Mouse (Mus musculus) CH12.LX (cell line): ENCODE measurements at regions not wholly inside any gene's neighbourhood (a gene's known extent, or its start where the extent isn't known, plus 50 kb on each side); places are given as distances from the start of the nearest gene placed in this dataset.

Experiments
- DNase-seq: peaks from one replicate; pipeline ENCODE4 v3.0.0-alpha.2; 2013; ENCODE audit errors: extremely low read depth
- H3K27ac ChIP-seq: 2 replicates; pipeline ENCODE4 v1.5.1; 2012; ENCODE audit warnings: low read depth, mild to moderate bottlenecking, control low read depth, moderate library complexity; ENCODE audit not compliant: insufficient read depth
- H3K27me3 ChIP-seq: replicated peaks from 2 replicates; pipeline ENCODE3; 2012; ENCODE audit warnings: inconsistent platforms
- H3K36me3 ChIP-seq, 2 experiments: replicated peaks in 1 of 2; 2 replicates each; pipeline versions ENCODE3 to v1.6.1; 2012; ENCODE audit warnings: inconsistent platforms in 1 of 2, low read length in 1 of 2, mild to moderate bottlenecking in 1 of 2, mixed read lengths in 1 of 2, moderate library complexity in 1 of 2; ENCODE audit not compliant: control insufficient read depth in 1 of 2, insufficient read depth in 1 of 2
- H3K4me1 ChIP-seq, 2 experiments: 2 replicates each; pipeline ENCODE4 v1.6.1; 2012; ENCODE audit warnings: inconsistent platforms in 1 of 2, moderate library complexity in 1 of 2; ENCODE audit not compliant: insufficient read depth in 2 of 2, control insufficient read depth in 1 of 2
- H3K4me2 ChIP-seq: 2 replicates; pipeline ENCODE4 v1.6.1; 2012; ENCODE audit warnings: low read depth, mild to moderate bottlenecking, control low read depth; ENCODE audit not compliant: poor library complexity, insufficient read depth, severe bottlenecking
- H3K4me3 ChIP-seq, 3 experiments: fragments of 150-350 bp in 1 of 3; sonication (generic) in 1 of 3; replicated peaks in 1 of 3; 2 replicates each; pipeline versions ENCODE3 to v1.5.1; 2011 to 2012; ENCODE audit warnings: low read depth in 2 of 3, low read length in 2 of 3, mild to moderate bottlenecking in 2 of 3, moderate library complexity in 2 of 3, control low read depth in 1 of 3, improper control_type of control experiment in 1 of 3, inconsistent platforms in 1 of 3, mixed read lengths in 1 of 3; ENCODE audit not compliant: poor library complexity in 1 of 3
- H3K79me2 ChIP-seq: replicated peaks from 2 replicates; pipeline ENCODE4 v1.6.1; 2012; ENCODE audit warnings: mild to moderate bottlenecking, moderate library complexity; ENCODE audit not compliant: control insufficient read depth, poor library complexity, insufficient read depth, severe bottlenecking; ENCODE audit errors: extremely low read depth
- H3K9ac ChIP-seq: 2 replicates; pipeline ENCODE4 v1.6.1; 2012; ENCODE audit warnings: low read depth, mild to moderate bottlenecking, control low read depth, moderate library complexity; ENCODE audit not compliant: insufficient read depth
- H3K9me3 ChIP-seq: replicated peaks from 2 replicates; pipeline ENCODE3; 2012; ENCODE audit warnings: low read length, inconsistent platforms, mixed read lengths
- BHLHE40 ChIP-seq: IDR thresholded peaks from 2 replicates; pipeline ENCODE4 v1.6.1; 2011; ENCODE audit warnings: mild to moderate bottlenecking, low read depth, low read length, improper control_type of control experiment
- CHD1 ChIP-seq: IDR thresholded peaks from 2 replicates; pipeline ENCODE4 v1.6.1; 2012; ENCODE audit warnings: low read depth, low read length, improper control_type of control experiment, inconsistent platforms
- CHD2 ChIP-seq: IDR thresholded peaks from 2 replicates; pipeline ENCODE4 v1.6.1; 2011; ENCODE audit warnings: low read length, improper control_type of control experiment
- CTCF ChIP-seq, 2 experiments: IDR thresholded peaks in 1 of 2; conservative IDR thresholded peaks in 1 of 2; 2 replicates each; pipeline ENCODE4 v1.5.1; 2011 to 2012; ENCODE audit warnings: low read depth in 2 of 2, low read length in 2 of 2, improper control_type of control experiment in 1 of 2, inconsistent platforms in 1 of 2, mild to moderate bottlenecking in 1 of 2, moderate library complexity in 1 of 2
- ELF1 ChIP-seq: IDR thresholded peaks from 2 replicates; pipeline ENCODE4 v1.6.1; 2014; ENCODE audit warnings: low read depth, mild to moderate bottlenecking, inconsistent platforms, low read length, improper control_type of control experiment
- ETS1 ChIP-seq: conservative IDR thresholded peaks from 2 replicates; pipeline ENCODE4 v1.6.1; 2012; ENCODE audit warnings: low read depth, mild to moderate bottlenecking, inconsistent platforms, low read length, improper control_type of control experiment, moderate library complexity
- GABPA ChIP-seq: IDR thresholded peaks from 2 replicates; pipeline ENCODE4 v1.6.1; 2012; ENCODE audit warnings: low read depth, low read length, improper control_type of control experiment, inconsistent platforms; ENCODE audit not compliant: insufficient replicate concordance
- HCFC1 ChIP-seq: IDR thresholded peaks from 2 replicates; pipeline ENCODE4 v1.6.1; 2012; ENCODE audit warnings: low read depth, mild to moderate bottlenecking, inconsistent platforms, low read length, improper control_type of control experiment
- JUN ChIP-seq: IDR thresholded peaks from 2 replicates; pipeline ENCODE4 v1.6.1; 2011; ENCODE audit warnings: low read depth, mild to moderate bottlenecking, low read length, improper control_type of control experiment, moderate library complexity; ENCODE audit not compliant: insufficient read depth
- MAFK ChIP-seq: IDR thresholded peaks from 2 replicates; pipeline ENCODE4 v1.6.1; 2011; ENCODE audit warnings: low read length, improper control_type of control experiment; ENCODE audit not compliant: insufficient replicate concordance
- MAZ ChIP-seq: IDR thresholded peaks from 2 replicates; pipeline ENCODE4 v1.6.1; 2012; ENCODE audit warnings: low read depth, mild to moderate bottlenecking, inconsistent platforms, low read length, improper control_type of control experiment, moderate library complexity
- MEF2A ChIP-seq: IDR thresholded peaks from 2 replicates; pipeline ENCODE4 v1.6.1; 2014; ENCODE audit warnings: low read depth, mild to moderate bottlenecking, inconsistent platforms, low read length, improper control_type of control experiment, borderline replicate concordance
- NELFE ChIP-seq: IDR thresholded peaks from 2 replicates; pipeline ENCODE4 v1.6.1; 2011; ENCODE audit warnings: low read depth, low read length, improper control_type of control experiment
- PAX5 ChIP-seq: IDR thresholded peaks from 2 replicates; pipeline ENCODE4 v1.6.1; 2012; ENCODE audit warnings: low read length, inconsistent platforms, mixed read lengths
- POLR2A ChIP-seq: IDR thresholded peaks from 2 replicates; pipeline ENCODE4 v1.6.1; 2011; ENCODE audit warnings: low read depth, mild to moderate bottlenecking, improper control_type of control experiment, low read length
- POLR2AphosphoS2 ChIP-seq: IDR thresholded peaks from 2 replicates; pipeline ENCODE4 v1.6.1; 2011; ENCODE audit warnings: low read depth, low read length, improper control_type of control experiment
- RAD21 ChIP-seq: IDR thresholded peaks from 2 replicates; pipeline ENCODE4 v1.6.1; 2011; ENCODE audit warnings: low read depth, mild to moderate bottlenecking, low read length, improper control_type of control experiment, moderate library complexity
- RCOR1 ChIP-seq: conservative IDR thresholded peaks from 2 replicates; pipeline ENCODE4 v1.6.1; 2012; ENCODE audit warnings: low read depth, mild to moderate bottlenecking, inconsistent platforms, low read length, improper control_type of control experiment
- TBP ChIP-seq: conservative IDR thresholded peaks from 2 replicates; pipeline ENCODE4 v1.6.1; 2011; ENCODE audit warnings: low read depth, low read length, improper control_type of control experiment
- UBTF ChIP-seq: IDR thresholded peaks from 2 replicates; pipeline ENCODE4 v1.6.1; 2012; ENCODE audit warnings: low read depth, mild to moderate bottlenecking, inconsistent platforms, low read length, improper control_type of control experiment, moderate library complexity
- ZC3H11A ChIP-seq: IDR thresholded peaks from 2 replicates; pipeline ENCODE4 v1.6.1; 2012; ENCODE audit warnings: low read depth, mild to moderate bottlenecking, inconsistent platforms, low read length, improper control_type of control experiment
- ZNF384 ChIP-seq: IDR thresholded peaks from 2 replicates; pipeline ENCODE4 v1.6.1; 2012; ENCODE audit warnings: low read depth, low read length, improper control_type of control experiment, inconsistent platforms
- dilution Hi-C: fragments of 300-500 bp; cut with MboI; formaldehyde crosslinking; loops from 2 replicates; pipeline ENCODE4 v1.14.3; 2020; ENCODE audit warnings: low sequenced_read_pairs; ENCODE audit not compliant: extremely low pct_unique_long_range_greater_than_20kb, extremely low pct_ligation_motif_present
- in situ Hi-C: fragments of 300-500 bp; cut with MboI; formaldehyde crosslinking; loops from 3 replicates; pipeline ENCODE4 v1.14.3; 2019; ENCODE audit warnings: low sequenced_read_pairs, low pct_ligation_motif_present, low pct_unique_long_range_greater_than_20kb, mixed read lengths

DNA sequence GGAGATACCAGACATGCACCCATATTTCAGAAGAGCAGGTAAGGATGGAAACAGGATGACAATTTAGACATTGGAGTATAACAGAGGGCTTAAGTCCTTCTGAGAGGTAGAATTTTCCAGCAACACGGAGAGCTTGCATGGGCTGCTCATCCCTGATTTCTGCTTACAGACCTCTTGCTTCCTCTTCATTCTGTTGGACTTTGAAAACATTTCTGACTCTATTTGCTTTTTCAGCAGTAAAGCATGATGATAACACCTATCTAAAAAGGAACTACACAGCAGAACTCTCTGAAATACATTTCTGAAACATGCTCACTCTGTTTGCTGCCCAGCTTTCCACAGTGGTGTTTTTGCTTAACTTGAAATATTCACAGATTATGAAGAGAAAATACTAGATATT, 176.6 kb upstream of the Igsf10 start:
- dilution Hi-C loops, result no loop called here
- H3K4me3 ChIP-seq, result no peak overlapping the region
- in situ Hi-C loops, result no loop called here
- no peak overlapping the region for H3K4me2 ChIP-seq
- H3K27ac ChIP-seq, result no peak overlapping the region
- H3K27me3 ChIP-seq, result no peaks in the 10 kb centered on the region
- DNase-seq, result no peak
- no peaks in the 10 kb centered on the region for H3K9me3 ChIP-seq
- H3K4me1 ChIP-seq, result no peaks in the 10 kb centered on the region
- TF ChIP-seq PAX5 (no peak), GABPA (no peak), CTCF (conservative IDR thresholded peaks at IDR 0.05 in 1 of 2, IDR thresholded peaks at IDR 0.05 in 1 of 2; ENCODE audit: low read depth in 2 of 2, low read length in 2 of 2) (no peak), RAD21 (no peak), RCOR1 (no peak), NELFE (no peak), HCFC1 (no peak), POLR2AphosphoS2 (no peak), CHD1 (no peak), UBTF (no peak), CHD2 (no peak), ELF1 (no peak)
- no peaks in the 10 kb centered on the region for H3K79me2 ChIP-seq
- no peak overlapping the region for H3K9ac ChIP-seq
- no peaks in the 10 kb centered on the region for H3K36me3 ChIP-seq

DNA sequence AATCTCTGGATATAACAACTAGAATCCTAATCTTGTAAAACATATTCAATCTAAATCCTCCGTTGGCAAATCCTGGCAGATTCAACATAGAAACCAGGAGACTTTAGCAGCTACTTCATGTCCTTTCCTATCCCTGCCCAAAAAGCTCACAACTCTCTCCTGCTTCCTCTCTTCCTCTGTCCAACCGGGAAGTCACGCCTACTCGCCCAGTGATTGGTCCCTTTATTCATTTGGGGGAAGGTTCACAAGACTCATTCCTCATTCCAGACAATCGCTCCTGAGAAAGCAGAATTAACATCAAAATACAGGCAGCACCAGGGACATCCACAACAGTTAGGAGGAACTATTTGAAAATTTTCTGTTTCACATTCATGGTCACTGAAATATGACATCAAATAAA, 133.9 kb upstream of the Igsf10 start:
- no peak overlapping the region for H3K9ac ChIP-seq
- no peak overlapping the region for H3K4me2 ChIP-seq
- dilution Hi-C loops, result no loop called here
- H3K9me3 ChIP-seq, result no peaks in the 10 kb centered on the region
- TF ChIP-seq CHD2, result no peak
- no peak for TF ChIP-seq NELFE
- no peak for TF ChIP-seq ZNF384
- no peak for TF ChIP-seq MAZ
- no peak for TF ChIP-seq RCOR1
- TF ChIP-seq CTCF (conservative IDR thresholded peaks at IDR 0.05 in 1 of 2, IDR thresholded peaks at IDR 0.05 in 1 of 2; ENCODE audit: low read depth in 2 of 2, low read length in 2 of 2), result no peak
- no peak for TF ChIP-seq ELF1
- no peak for TF ChIP-seq JUN
- TF ChIP-seq ETS1, result no peak
- TF ChIP-seq TBP, result no peak
- TF ChIP-seq CHD1, result no peak
- TF ChIP-seq PAX5, result no peak
- no peak for TF ChIP-seq POLR2A
- TF ChIP-seq ZC3H11A, result no peak
- no peak for TF ChIP-seq MEF2A
- TF ChIP-seq MAFK, result no peak
- TF ChIP-seq BHLHE40, result no peak
- TF ChIP-seq, all 38 proteins: peak for 0
- Histone ChIP-seq H3K36me3 (no peaks in the 10 kb centered on the region), H3K27me3 (no peaks in the 10 kb centered on the region), H3K4me1 (no peaks in the 10 kb centered on the region), H3K4me3 (no peak overlapping the region), H3K27ac (no peak overlapping the region), H3K79me2 (no peaks in the 10 kb centered on the region)
- no peak for DNase-seq
- in situ Hi-C loops, result no loop called here
